Mouse (Mus musculus) liver, adult 2 months (tissue): ENCODE results near the gene Cdk9. TPM values are rescaled to one million over a fixed set of nuclear protein-coding genes. Genes with fewer than 3 reads are reported as not detected.

ENCODE experiments used
- DNase-seq: peaks from one replicate; pipeline ENCODE4 v3.0.0-alpha.2; 2011; ENCODE audit warnings: low read depth, low spot score; ENCODE audit errors: extremely low read depth
- H3K27ac ChIP-seq: fragments of 200-500 bp; replicated peaks from 2 replicates; pipeline ENCODE4 v1.5.1; 2012; ENCODE audit warnings: low read depth, mild to moderate bottlenecking, control low read depth, inconsistent platforms, low read length; ENCODE audit not compliant: insufficient read depth
- H3K27me3 ChIP-seq: fragments of 200-500 bp; 2 replicates; pipeline ENCODE4 v1.6.1; 2012; ENCODE audit warnings: mild to moderate bottlenecking, moderate library complexity, low read length, inconsistent platforms; ENCODE audit not compliant: control insufficient read depth, insufficient read depth
- H3K36me3 ChIP-seq: fragments of 200-500 bp; 2 replicates; pipeline ENCODE4 v1.6.1; 2012; ENCODE audit warnings: low read length, inconsistent platforms; ENCODE audit not compliant: control insufficient read depth, insufficient read depth
- H3K4me1 ChIP-seq: fragments of 200-500 bp; 2 replicates; pipeline ENCODE4 v1.6.1; 2011; ENCODE audit warnings: low read length; ENCODE audit not compliant: control insufficient read depth, insufficient read depth
- H3K4me3 ChIP-seq: fragments of 200-500 bp; 2 replicates; pipeline ENCODE4 v1.5.1; 2011; ENCODE audit warnings: low read depth, mild to moderate bottlenecking, control low read depth, low read length, moderate library complexity; ENCODE audit not compliant: insufficient read depth
- H3K79me2 ChIP-seq: fragments of 200-500 bp; 2 replicates; pipeline ENCODE4 v1.6.1; 2012; ENCODE audit warnings: inconsistent platforms, mild to moderate bottlenecking, low read length, moderate library complexity; ENCODE audit not compliant: control insufficient read depth, insufficient read depth
- H3K9ac ChIP-seq: fragments of 200-500 bp; 2 replicates; pipeline ENCODE4 v1.6.1; 2012; ENCODE audit warnings: low read depth, mild to moderate bottlenecking, control low read depth, inconsistent platforms, low read length
- CTCF ChIP-seq: fragments of 200-500 bp; IDR thresholded peaks from 2 replicates; pipeline ENCODE4 v1.5.1; 2011; ENCODE audit warnings: low read depth, low read length, control low read depth
- POLR2A ChIP-seq: fragments of 200-500 bp; IDR thresholded peaks from 2 replicates; pipeline ENCODE4 v1.6.1; 2011; ENCODE audit warnings: low read length, control low read depth; ENCODE audit not compliant: insufficient read depth; ENCODE audit errors: extremely low read depth
- WGBS: fragments of 180-500 bp; shearing (Covaris S2); methylation state at CpG from one replicate; pipeline ENCODE4 v1.1.7; 2018; 5-methylcytosine and 5-hydroxymethylcytosine counted together
- polyA plus RNA-seq: library from polyadenylated mRNA; depleted of rRNA; stranded (reverse); fragments of >200 nt; gene quantifications from 2 replicates; pipeline ENCODE4 v1.2.3, GENCODE M21; 2012
- total RNA-seq: library from RNA; depleted of rRNA; stranded (reverse); fragments of >200 nt; gene quantifications from 2 replicates; pipeline ENCODE4 v1.2.3, GENCODE M21; 2014

The Cdk9 gene
- total and polyA plus RNA-seq, 2 experiments: 19.5 to 63.7 TPM

DNA sequence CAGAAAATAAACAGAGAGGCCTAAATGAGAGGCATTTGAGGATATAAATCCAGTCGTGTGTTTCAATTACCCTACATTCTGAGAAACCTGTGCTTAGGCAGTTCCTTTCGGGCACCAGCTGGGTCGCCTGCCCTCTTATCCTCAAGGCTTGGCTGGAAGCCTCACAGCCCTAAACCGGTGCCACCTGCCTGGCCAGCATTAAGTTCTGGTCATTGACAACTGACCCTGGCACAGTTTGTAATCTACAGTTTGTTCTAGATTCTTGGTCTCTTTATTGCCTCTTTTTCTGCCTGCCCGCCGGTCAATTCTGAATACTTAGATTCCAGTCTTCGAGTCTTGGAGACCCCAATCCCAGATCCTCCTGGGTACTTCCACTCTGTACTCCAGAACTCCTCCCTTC, 19.6 kb downstream of the Cdk9 start:
- Histone ChIP-seq H3K27ac (peak overlapping the region; percentile 55), H3K4me3 (peak overlapping the region; percentile 66), H3K36me3 (peaks cover 16% of the 10 kb centered on the region; the same call in 1 of the 2 replicates), H3K4me1 (peaks cover 31% of the 10 kb centered on the region), H3K9ac (peak overlapping the region; percentile 80), H3K79me2 (no peaks in the 10 kb centered on the region), H3K27me3 (no peaks in the 10 kb centered on the region)
- peak; percentile 72 for DNase-seq
- 6% methylated on average over 7 of the region's 7 CpGs for WGBS
- TF ChIP-seq CTCF: no peak

DNA sequence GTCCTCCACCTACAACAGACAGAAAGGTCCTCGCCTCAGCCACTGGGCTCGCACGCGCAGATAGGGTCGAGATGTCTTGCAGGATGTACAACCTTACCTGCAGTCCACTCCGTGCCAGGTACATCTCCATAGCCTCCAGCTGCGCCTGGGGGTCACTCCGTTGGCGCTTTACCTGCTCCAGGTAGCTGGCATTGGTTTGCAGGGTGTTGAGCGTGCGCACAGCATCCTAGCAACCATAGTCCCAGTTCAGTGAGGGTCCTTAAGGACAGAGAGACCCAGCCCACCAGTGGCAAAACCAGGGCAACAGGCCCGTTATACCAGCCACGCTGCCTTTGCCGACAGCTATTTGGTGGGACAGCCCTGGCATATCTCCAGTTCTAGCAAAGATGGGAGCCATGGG, 20.4 kb downstream of the Cdk9 start:
- 84% methylated on average over 14 of the region's 14 CpGs for WGBS
- Histone ChIP-seq H3K27ac (no peak overlapping the region), H3K4me3 (no peak overlapping the region), H3K9ac (no peak overlapping the region), H3K4me1 (peaks cover 26% of the 10 kb centered on the region), H3K79me2 (no peaks in the 10 kb centered on the region), H3K36me3 (peaks cover 20% of the 10 kb centered on the region), H3K27me3 (no peaks in the 10 kb centered on the region)
- TF ChIP-seq CTCF: no peak
- TF ChIP-seq POLR2A: no peak
- DNase-seq: no peak

DNA sequence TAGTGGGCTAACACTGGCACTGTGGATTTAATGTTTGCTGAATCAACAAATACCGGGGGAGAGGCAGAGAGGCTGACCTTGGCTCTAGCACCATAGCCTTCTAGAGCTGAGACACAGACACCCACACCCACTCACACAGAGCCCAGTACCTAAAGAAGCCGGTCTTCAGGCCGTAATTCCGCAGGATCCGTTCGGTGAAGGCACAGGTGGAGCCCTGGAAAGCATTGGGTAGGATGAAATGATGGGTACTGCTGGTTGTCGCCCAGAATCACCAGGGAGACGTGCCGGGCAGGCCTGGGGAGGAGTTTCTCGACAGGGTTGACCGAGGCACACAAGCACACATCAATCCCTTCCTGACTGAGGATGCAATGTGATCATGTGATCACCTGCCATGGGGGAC, 21.8 kb downstream of the Cdk9 start:
- TF ChIP-seq CTCF (no peak), POLR2A (no peak)
- H3K9ac ChIP-seq: no peak overlapping the region
- H3K27ac ChIP-seq: no peak overlapping the region
- DNase-seq: no peak
- WGBS: 24% methylated on average over 11 of the region's 11 CpGs
- H3K79me2 ChIP-seq: no peaks in the 10 kb centered on the region
- no peaks in the 10 kb centered on the region for H3K27me3 ChIP-seq
- H3K36me3 ChIP-seq: peaks cover 30% of the 10 kb centered on the region
- no peak overlapping the region for H3K4me3 ChIP-seq
- H3K4me1 ChIP-seq: peaks cover 17% of the 10 kb centered on the region

DNA sequence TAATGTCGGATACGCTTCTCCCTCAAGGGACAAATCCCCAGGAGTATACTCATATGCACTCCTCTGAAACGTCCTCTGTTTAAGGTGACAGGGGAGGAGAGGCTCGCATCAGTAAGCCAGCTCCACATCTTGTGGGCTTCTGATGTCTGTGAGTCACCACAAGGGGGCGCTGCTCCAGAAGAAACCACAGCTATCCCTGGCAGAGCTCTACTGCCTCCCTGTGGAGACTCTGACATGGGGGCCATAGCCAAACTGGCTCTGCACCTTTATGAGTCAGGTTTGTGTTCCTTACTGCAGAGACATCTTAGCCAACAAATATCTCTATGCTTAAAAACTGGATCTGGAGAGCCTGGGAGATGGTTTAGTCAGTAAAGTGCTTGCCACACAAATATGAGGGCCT, 23.5 kb downstream of the Cdk9 start:
- Histone ChIP-seq H3K27me3 (no peaks in the 10 kb centered on the region), H3K36me3 (peaks cover 41% of the 10 kb centered on the region), H3K4me3 (no peak overlapping the region), H3K9ac (no peak overlapping the region), H3K27ac (no peak overlapping the region), H3K79me2 (no peaks in the 10 kb centered on the region), H3K4me1 (peaks cover 14% of the 10 kb centered on the region)
- 38% methylated on average over 5 of the region's 5 CpGs for WGBS
- DNase-seq: peak; percentile 73
- TF ChIP-seq POLR2A: no peak
- peak; percentile 100 for TF ChIP-seq CTCF

DNA sequence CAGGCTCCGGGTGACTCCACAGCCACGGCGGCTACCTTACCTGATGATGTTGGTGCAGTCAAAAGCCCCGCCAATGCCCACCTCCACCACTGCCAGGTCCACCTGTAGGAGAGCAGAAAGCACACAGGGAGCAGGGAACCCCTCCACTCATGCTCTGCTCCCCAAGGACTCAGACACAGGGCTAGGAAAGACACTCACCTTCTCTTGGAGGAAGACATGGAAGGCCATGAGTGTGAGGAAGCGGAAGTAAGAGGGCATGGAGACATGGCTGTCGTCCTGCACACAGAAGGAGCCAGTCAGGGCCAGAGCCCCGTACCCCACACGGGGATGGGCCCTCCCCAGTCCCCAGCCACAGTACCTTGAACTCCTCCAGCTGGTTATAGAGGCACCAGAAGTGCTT, 25.3 kb downstream of the Cdk9 start:
- Histone ChIP-seq H3K27ac (no peak overlapping the region), H3K27me3 (no peaks in the 10 kb centered on the region), H3K36me3 (peaks cover 56% of the 10 kb centered on the region), H3K9ac (no peak overlapping the region), H3K79me2 (no peaks in the 10 kb centered on the region), H3K4me3 (no peak overlapping the region), H3K4me1 (peaks cover 9% of the 10 kb centered on the region)
- no peak for DNase-seq
- TF ChIP-seq POLR2A: no peak
- no peak for TF ChIP-seq CTCF
- 92% methylated on average over 8 of the region's 8 CpGs for WGBS

DNA sequence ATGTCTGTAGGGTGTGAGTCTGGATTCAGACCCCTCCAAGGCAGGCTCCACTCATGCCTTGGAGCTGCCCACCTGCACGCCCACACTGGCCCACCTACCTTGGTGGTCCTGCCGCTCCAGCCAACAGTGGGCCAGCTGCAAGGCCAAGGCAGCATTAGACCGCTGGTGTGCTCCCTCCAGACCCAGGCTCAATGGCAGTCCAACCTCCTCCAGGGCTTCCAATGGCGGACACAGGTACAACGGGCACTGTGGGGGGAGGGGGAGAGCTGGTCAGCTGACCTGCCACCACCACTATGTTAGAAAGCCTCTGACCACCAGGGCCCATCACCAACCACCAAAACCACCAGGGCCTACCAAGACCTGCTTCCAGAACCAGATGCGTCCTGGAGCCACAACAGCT, 26.2 kb downstream of the Cdk9 start:
- 84% methylated on average over 6 of the region's 6 CpGs for WGBS
- H3K36me3 ChIP-seq: peaks cover 61% of the 10 kb centered on the region
- peaks cover 6% of the 10 kb centered on the region for H3K4me1 ChIP-seq
- no peak for DNase-seq
- H3K27ac ChIP-seq: no peak overlapping the region
- TF ChIP-seq CTCF (no peak), POLR2A (no peak)
- H3K27me3 ChIP-seq: no peaks in the 10 kb centered on the region
- H3K79me2 ChIP-seq: no peaks in the 10 kb centered on the region
- no peak overlapping the region for H3K4me3 ChIP-seq
- 0 out of 2 replicates have a peak overlapping the region, but pooled peaks have one; percentile 4 for H3K9ac ChIP-seq
